Mouse (Mus musculus): Measurements from ENCODE around the gene Hist1h2bl.
"Not testable (repeated sequence)": the region's sequence is repeated elsewhere in the genome, so short reads cannot be mapped to it uniquely, and the experiment has no call there.

GRCm38 (mm10) chr13:21716540-21717391 lies 823 bp upstream of the Hist1h2bl start:
- TF ChIP-seq CTCF (IDR thresholded peaks at IDR 0.05; ENCODE audit: low read depth); EP300 (optimal IDR thresholded peaks at IDR 0.05): not testable (repeated sequence)
